Mouse (Mus musculus) lung, postnatal 0 days (tissue): ENCODE results near the gene Uba2. TPM values are rescaled to one million over a fixed set of nuclear protein-coding genes. Genes with fewer than 3 reads are reported as not detected.
A peak's percentile ranks its signal among the peaks of the same experiment; 100 is the strongest.

ENCODE experiments used
- ATAC-seq: fragments of 200-750 bp; cut with Nextera tagmentation; 2 replicates; pipeline ENCODE4 v1.8.0; 2017; ENCODE audit warnings: moderate library complexity
- DNase-seq: peaks from one replicate; pipeline ENCODE4 v3.0.0-alpha.2; 2016; ENCODE audit warnings: low spot score
- H3K27ac ChIP-seq: fragments of 300-500 bp; sonication (generic); 2 replicates; pipeline ENCODE4 v1.5.1; 2014; ENCODE audit warnings: antibody characterized with exemption, mild to moderate bottlenecking, low read length, mixed read lengths
- H3K27me3 ChIP-seq: fragments of 300-500 bp; sonication (generic); replicated peaks from 2 replicates; pipeline ENCODE4 v1.6.1; 2014; ENCODE audit warnings: low read length, mixed read lengths; ENCODE audit not compliant: insufficient read depth
- H3K36me3 ChIP-seq: fragments of 300-500 bp; sonication (generic); 2 replicates; pipeline ENCODE4 v1.6.1; 2014; ENCODE audit warnings: low read length, mixed read lengths; ENCODE audit not compliant: insufficient read depth
- H3K4me1 ChIP-seq: fragments of 300-500 bp; sonication (generic); 2 replicates; pipeline ENCODE4 v1.6.1; 2014; ENCODE audit warnings: antibody characterized with exemption, low read depth, low read length, mixed read lengths; ENCODE audit not compliant: insufficient read depth
- H3K4me2 ChIP-seq: fragments of 300-500 bp; sonication (generic); replicated peaks from 2 replicates; pipeline ENCODE4 v1.6.1; 2014; ENCODE audit warnings: low read depth, mild to moderate bottlenecking, low read length, moderate library complexity, mixed read lengths
- H3K4me3 ChIP-seq: fragments of 300-500 bp; sonication (generic); 2 replicates; pipeline ENCODE4 v1.5.1; 2014; ENCODE audit warnings: low read depth, low read length
- H3K9ac ChIP-seq: fragments of 300-500 bp; sonication (generic); replicated peaks from 2 replicates; pipeline ENCODE4 v1.6.1; 2014; ENCODE audit warnings: low read depth, mild to moderate bottlenecking
- H3K9me3 ChIP-seq: fragments of 300-500 bp; sonication (generic); 2 replicates; pipeline ENCODE4 v1.6.1; 2016; ENCODE audit warnings: low read length, mixed read lengths
- CTCF ChIP-seq: IDR thresholded peaks from 2 replicates; pipeline ENCODE4 v1.5.1; 2016; ENCODE audit warnings: antibody characterized with exemption, mild to moderate bottlenecking
- EP300 ChIP-seq: IDR thresholded peaks from 2 replicates; pipeline ENCODE4 v1.6.1; 2016; ENCODE audit warnings: antibody characterized with exemption, mild to moderate bottlenecking, control low read depth
- WGBS: fragments of 180-500 bp; shearing (Covaris S2); extraction: QIAGEN DNeasy Blood & Tissue Kit; methylation state at CpG from one replicate; pipeline ENCODE4 v1.1.7; 2014; 5-methylcytosine and 5-hydroxymethylcytosine counted together
- polyA plus RNA-seq: library from polyadenylated mRNA; unstranded; fragments of >200 nt; fragmentation: Nextera tagmentation; extraction: Ambion mirVana; gene quantifications from 2 replicates; pipeline ENCODE4 v1.2.1, GENCODE M21; 2015

Uba2 gene
- polyA plus RNA-seq, 1 experiment from 2014 or later, result 82.8 TPM

- Histone ChIP-seq H3K27me3 (no peaks in the 10 kb centered on the region), H3K9ac (peak within 1 kb of the TSS; percentile 78), H3K36me3 (no peaks in the 10 kb centered on the region), H3K4me1 (peaks cover 6% of the 10 kb centered on the region; the same call in 1 of the 2 replicates), H3K9me3 (no peaks in the 10 kb centered on the region), H3K4me2 (peak within 1 kb of the TSS; percentile 71), H3K4me3 (peak within 1 kb of the TSS; percentile 75), H3K27ac (peak within 1 kb of the TSS; percentile 94)
- peak; percentile 92 for ATAC-seq
- 2% methylated on average over 21 of the region's 65 CpGs for WGBS
- peak; percentile 94 for DNase-seq
- TF ChIP-seq EP300, result no peak
- no peak for TF ChIP-seq CTCF
Observed at GRCm38 (mm10) chr7:34133117-34133762, 36.2 kb downstream of the Uba2 start, which contains the start of gene Wtip. TSS of gene Wtip (minus strand) at chr7:34133268.

GRCm38 (mm10) chr7:34132355-34133079, 36.9 kb downstream of the Uba2 start:
- no peaks in the 10 kb centered on the region for H3K9me3 ChIP-seq
- peak overlapping the region; percentile 71 for H3K4me2 ChIP-seq
- TF ChIP-seq EP300 (no peak), CTCF (no peak)
- H3K36me3 ChIP-seq, result no peaks in the 10 kb centered on the region
- H3K27me3 ChIP-seq, result no peaks in the 10 kb centered on the region
- peaks cover 6% of the 10 kb centered on the region; the same call in 1 of the 2 replicates for H3K4me1 ChIP-seq
- H3K4me3 ChIP-seq, result peak overlapping the region; percentile 75
- 4% methylated on average over 48 of the region's 116 CpGs for WGBS
- peak overlapping the region; percentile 94 for H3K27ac ChIP-seq
- peak; percentile 74 for ATAC-seq
- peak; percentile 48 for DNase-seq
- H3K9ac ChIP-seq, result peak overlapping the region; percentile 78

- no peak for ATAC-seq
Observed at GRCm38 (mm10) chr7:34131959-34132354, 37.4 kb downstream of the Uba2 start.

GRCm38 (mm10) chr7:34131118-34131517, 38.3 kb downstream of the Uba2 start:
- Histone ChIP-seq H3K4me2 (no peak overlapping the region), H3K27ac (no peak overlapping the region), H3K27me3 (no peaks in the 10 kb centered on the region), H3K4me1 (peaks cover 6% of the 10 kb centered on the region; the same call in 1 of the 2 replicates), H3K9ac (no peak overlapping the region), H3K36me3 (no peaks in the 10 kb centered on the region), H3K4me3 (no peak overlapping the region; the same call in 1 of the 2 replicates), H3K9me3 (no peaks in the 10 kb centered on the region)
- ATAC-seq (no peak), DNase-seq (no peak)
- TF ChIP-seq CTCF (no peak), EP300 (no peak)
- 47% methylated on average over 3 of the region's 3 CpGs for WGBS

More at GRCm38 (mm10) chr7:34131959-34132354, 37.4 kb downstream of the Uba2 start:
- no peak for TF ChIP-seq CTCF
- TF ChIP-seq EP300, result no peak
- H3K4me2 ChIP-seq, result peak overlapping the region; percentile 71
- H3K27ac ChIP-seq, result peak overlapping the region; percentile 94; the same call in 1 of the 2 replicates
- DNase-seq, result peak; percentile 25
- H3K4me1 ChIP-seq, result peaks cover 6% of the 10 kb centered on the region; the same call in 1 of the 2 replicates
- peak overlapping the region; percentile 78 for H3K9ac ChIP-seq
- H3K27me3 ChIP-seq, result no peaks in the 10 kb centered on the region
- H3K9me3 ChIP-seq, result no peaks in the 10 kb centered on the region
- WGBS, result 2% methylated on average over 3 of the region's 3 CpGs
- H3K4me3 ChIP-seq, result peak overlapping the region; percentile 75
- no peaks in the 10 kb centered on the region for H3K36me3 ChIP-seq

- no peak for DNase-seq
- Histone ChIP-seq H3K9ac (no peak overlapping the region), H3K4me2 (no peak overlapping the region), H3K9me3 (no peaks in the 10 kb centered on the region), H3K27me3 (no peaks in the 10 kb centered on the region), H3K4me1 (peaks cover under 1% of the 10 kb centered on the region; the same call in 1 of the 2 replicates), H3K27ac (no peak overlapping the region), H3K36me3 (no peaks in the 10 kb centered on the region), H3K4me3 (no peak overlapping the region)
- WGBS, result 78% methylated on average over 3 of the region's 3 CpGs
- TF ChIP-seq CTCF, result no peak
- no peak for TF ChIP-seq EP300
- no peak for ATAC-seq
Observed at GRCm38 (mm10) chr7:34126291-34126690, 43.1 kb downstream of the Uba2 start.

- no peak for ATAC-seq
- Histone ChIP-seq H3K9ac (no peak overlapping the region), H3K9me3 (no peaks in the 10 kb centered on the region), H3K27ac (no peak overlapping the region), H3K36me3 (no peaks in the 10 kb centered on the region), H3K4me1 (no peaks in the 10 kb centered on the region; the same call in 1 of the 2 replicates), H3K27me3 (no peaks in the 10 kb centered on the region), H3K4me2 (no peak overlapping the region), H3K4me3 (no peak overlapping the region)
- no peak for DNase-seq
- 95% methylated on average over 9 of the region's 9 CpGs for WGBS
- TF ChIP-seq CTCF (no peak), EP300 (no peak)
Observed at GRCm38 (mm10) chr7:34125346-34125745, 44.1 kb downstream of the Uba2 start.
